Mouse (Mus musculus) urinary bladder, adult 2 months (tissue): ENCODE measurements around the gene Rnf19b. TPM values are rescaled to one million over a fixed set of nuclear protein-coding genes. Genes with fewer than 3 reads are reported as not detected.
A peak's percentile ranks its signal among the peaks of the same experiment; 100 is the strongest.

Experiments used
- DNase-seq: peaks from one replicate; pipeline ENCODE4 v3.0.0; 2022; ENCODE audit warnings: low spot score
- polyA plus RNA-seq: library from polyadenylated mRNA; depleted of rRNA; stranded (reverse); fragments of >200 nt; gene quantifications from 2 replicates; pipeline ENCODE4 v1.2.3, GENCODE M21; 2012; rRNA removed

Gene Rnf19b
- polyA plus RNA-seq = 25.9 and 28.9 TPM in 2 replicates

GRCm38 (mm10) chr4:129058207-129059092, at the start of gene Rnf19b:
Gene Rnf19b (plus strand): TSS chr4:129058271.
- peak; percentile 59 for DNase-seq

GRCm38 (mm10) chr4:129008672-129009071, 49.4 kb upstream of the Rnf19b start:
- DNase-seq = no peak

GRCm38 (mm10) chr4:129009521-129009920, 48.5 kb upstream of the Rnf19b start:
- no peak for DNase-seq

GRCm38 (mm10) chr4:129011604-129012121, 46.4 kb upstream of the Rnf19b start:
- no peak for DNase-seq

GRCm38 (mm10) chr4:129013151-129013864, 44.8 kb upstream of the Rnf19b start:
- DNase-seq = no peak

GRCm38 (mm10) chr4:129016329-129016728, 41.7 kb upstream of the Rnf19b start:
- no peak for DNase-seq

- no peak for DNase-seq
Observed at GRCm38 (mm10) chr4:129017150-129017549, 40.9 kb upstream of the Rnf19b start.

GRCm38 (mm10) chr4:129018788-129019435, 39.2 kb upstream of the Rnf19b start:
- DNase-seq = no peak

GRCm38 (mm10) chr4:129019788-129020187, 38.3 kb upstream of the Rnf19b start:
- no peak for DNase-seq

GRCm38 (mm10) chr4:129020454-129020853, 37.6 kb upstream of the Rnf19b start:
- DNase-seq = no peak

- DNase-seq = no peak
Observed at GRCm38 (mm10) chr4:129021426-129021825, 36.6 kb upstream of the Rnf19b start.

GRCm38 (mm10) chr4:129021886-129022285, 36.2 kb upstream of the Rnf19b start:
- DNase-seq = no peak

GRCm38 (mm10) chr4:129023884-129024283, 34.2 kb upstream of the Rnf19b start:
- no peak for DNase-seq

GRCm38 (mm10) chr4:129024775-129025174, 33.3 kb upstream of the Rnf19b start:
- DNase-seq = no peak

GRCm38 (mm10) chr4:129025707-129026106, 32.4 kb upstream of the Rnf19b start:
- DNase-seq = no peak

GRCm38 (mm10) chr4:129030746-129031145, 27.3 kb upstream of the Rnf19b start:
- DNase-seq = no peak

- no peak for DNase-seq
Observed at GRCm38 (mm10) chr4:129031408-129031965, 26.6 kb upstream of the Rnf19b start.

- DNase-seq = no peak
Observed at GRCm38 (mm10) chr4:129032133-129032962, 25.7 kb upstream of the Rnf19b start.

- DNase-seq = peak; percentile 53
Observed at GRCm38 (mm10) chr4:129032963-129033951, 24.8 kb upstream of the Rnf19b start.

GRCm38 (mm10) chr4:129034224-129034623, 23.8 kb upstream of the Rnf19b start:
- DNase-seq = no peak
